Mouse (Mus musculus): ENCODE data around the gene Jazf1. TPM values are rescaled to one million over a fixed set of nuclear protein-coding genes. Genes with fewer than 3 reads are reported as not detected.

Gene Jazf1
- polyA plus RNA-seq, 1 experiment from 2014 or later = 20.7 TPM

DNA sequence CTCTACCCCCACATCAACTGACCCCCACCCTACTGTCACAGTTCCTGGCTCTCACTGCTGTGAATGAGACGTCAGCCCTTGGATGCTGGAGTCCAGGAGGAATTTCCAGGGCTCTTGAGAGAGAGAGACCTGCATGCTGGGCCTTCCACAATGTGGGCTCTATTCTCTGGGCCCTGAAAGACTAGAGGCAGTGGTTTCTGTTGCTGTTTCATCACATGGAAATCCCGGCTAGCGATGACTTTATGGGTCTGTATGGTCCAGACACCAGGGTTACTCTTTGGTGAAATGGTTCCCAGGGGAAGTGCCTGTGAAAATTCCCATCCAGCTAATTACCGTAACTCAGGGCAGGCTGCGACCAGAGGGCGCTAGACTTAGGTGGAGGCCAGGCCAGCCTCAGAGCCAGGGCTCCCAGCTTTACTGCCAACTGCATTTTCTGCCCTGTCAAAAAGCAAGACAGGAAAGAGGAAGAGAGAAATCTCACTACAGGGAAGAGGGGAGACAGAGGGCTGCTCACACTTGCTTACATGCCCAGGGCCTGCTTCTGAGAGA, 271.1 kb downstream of the Jazf1 start:
- peaks cover 2% of the 10 kb centered on the region; the same call in 1 of the 2 replicates for H3K27me3 ChIP-seq
- H3K36me3 ChIP-seq = no peaks in the 10 kb centered on the region
- no peaks in the 10 kb centered on the region for H3K9me3 ChIP-seq
- ATAC-seq (ENCODE audit: low FRiP score, low read depth) = no peak
- no peak overlapping the region; the same call in 1 of the 2 replicates for H3K4me2 ChIP-seq (replicated peaks)
- no peak overlapping the region for H3K4me3 ChIP-seq
- peak overlapping the region; percentile 87 for H3K27ac ChIP-seq
- H3K4me1 ChIP-seq = peaks cover 64% of the 10 kb centered on the region
- WGBS = 16% methylated on average over 6 of the region's 6 CpGs
- no peak overlapping the region for H3K9ac ChIP-seq

DNA sequence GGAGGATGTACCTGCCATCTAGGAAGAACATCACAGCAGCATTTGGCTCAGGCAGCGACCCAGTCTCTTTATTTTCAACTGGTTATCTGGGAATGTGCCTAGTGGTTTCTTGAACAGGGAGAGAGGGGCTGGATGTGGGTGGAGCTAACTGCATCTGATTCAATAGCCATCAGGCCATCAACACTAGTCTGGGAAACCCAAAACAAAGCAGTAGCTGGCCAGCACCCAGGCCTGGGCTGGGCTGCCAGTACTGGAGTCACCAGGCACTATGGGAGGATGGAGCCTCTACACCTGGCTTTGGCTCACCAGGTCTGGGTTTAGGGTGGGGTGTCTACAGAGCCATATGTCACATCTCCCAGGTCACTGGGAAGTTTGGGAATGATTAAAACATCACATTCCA, 271.7 kb downstream of the Jazf1 start:
- no peak for ATAC-seq (ENCODE audit: low FRiP score, low read depth)
- WGBS = 33% methylated on average over 1 of the region's 1 CpGs
- H3K27me3 ChIP-seq = peaks cover 3% of the 10 kb centered on the region; the same call in 1 of the 2 replicates
- H3K4me3 ChIP-seq = no peak overlapping the region
- no peak overlapping the region for H3K9ac ChIP-seq
- H3K9me3 ChIP-seq = no peaks in the 10 kb centered on the region
- H3K36me3 ChIP-seq = no peaks in the 10 kb centered on the region
- peak overlapping the region; percentile 87; the same call in 1 of the 2 replicates for H3K27ac ChIP-seq
- 0 out of 2 replicates have a peak overlapping the region, but pooled peaks have one; percentile 4 for H3K4me2 ChIP-seq (replicated peaks)
- H3K4me1 ChIP-seq = peaks cover 58% of the 10 kb centered on the region

DNA sequence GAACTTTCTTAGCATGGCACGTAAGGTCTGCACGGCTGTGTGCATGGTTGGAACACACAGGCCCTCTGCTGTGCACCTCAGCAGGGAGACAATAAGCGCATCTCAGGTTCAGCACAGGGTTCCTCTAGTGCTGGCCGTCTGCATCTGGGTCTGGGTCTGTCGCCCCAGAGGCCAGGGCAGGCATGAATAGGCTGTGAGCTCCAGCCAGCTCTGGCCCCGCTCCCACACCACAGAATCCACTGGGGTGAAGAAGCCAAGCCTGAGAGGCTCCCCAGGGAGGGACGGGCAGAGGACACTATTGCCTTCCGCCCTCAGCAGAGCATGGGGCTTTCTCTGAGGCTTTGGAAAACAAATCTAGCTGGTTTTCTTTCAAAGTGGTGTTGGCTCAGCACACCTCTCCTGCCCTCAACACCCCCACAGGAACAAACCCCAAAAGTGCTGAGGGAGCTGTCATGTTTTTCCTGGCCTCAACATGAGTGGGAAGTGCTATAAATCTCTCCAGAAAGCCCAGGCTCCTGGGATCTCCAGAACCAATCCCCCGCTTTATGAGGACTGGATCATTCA, 272.3 kb downstream of the Jazf1 start:
- Histone ChIP-seq H3K27me3 (peaks cover 9% of the 10 kb centered on the region), H3K36me3 (no peaks in the 10 kb centered on the region), H3K4me1 (peaks cover 52% of the 10 kb centered on the region), H3K4me3 (no peak overlapping the region), H3K9me3 (no peaks in the 10 kb centered on the region), H3K27ac (peak overlapping the region; percentile 87), H3K9ac (peak overlapping the region; percentile 45; the same call in 1 of the 2 replicates), H3K4me2 (replicated peaks) (peak overlapping the region; percentile 46)
- 36% methylated on average over 9 of the region's 9 CpGs for WGBS
- peak; percentile 28 for ATAC-seq (ENCODE audit: low FRiP score, low read depth)

DNA sequence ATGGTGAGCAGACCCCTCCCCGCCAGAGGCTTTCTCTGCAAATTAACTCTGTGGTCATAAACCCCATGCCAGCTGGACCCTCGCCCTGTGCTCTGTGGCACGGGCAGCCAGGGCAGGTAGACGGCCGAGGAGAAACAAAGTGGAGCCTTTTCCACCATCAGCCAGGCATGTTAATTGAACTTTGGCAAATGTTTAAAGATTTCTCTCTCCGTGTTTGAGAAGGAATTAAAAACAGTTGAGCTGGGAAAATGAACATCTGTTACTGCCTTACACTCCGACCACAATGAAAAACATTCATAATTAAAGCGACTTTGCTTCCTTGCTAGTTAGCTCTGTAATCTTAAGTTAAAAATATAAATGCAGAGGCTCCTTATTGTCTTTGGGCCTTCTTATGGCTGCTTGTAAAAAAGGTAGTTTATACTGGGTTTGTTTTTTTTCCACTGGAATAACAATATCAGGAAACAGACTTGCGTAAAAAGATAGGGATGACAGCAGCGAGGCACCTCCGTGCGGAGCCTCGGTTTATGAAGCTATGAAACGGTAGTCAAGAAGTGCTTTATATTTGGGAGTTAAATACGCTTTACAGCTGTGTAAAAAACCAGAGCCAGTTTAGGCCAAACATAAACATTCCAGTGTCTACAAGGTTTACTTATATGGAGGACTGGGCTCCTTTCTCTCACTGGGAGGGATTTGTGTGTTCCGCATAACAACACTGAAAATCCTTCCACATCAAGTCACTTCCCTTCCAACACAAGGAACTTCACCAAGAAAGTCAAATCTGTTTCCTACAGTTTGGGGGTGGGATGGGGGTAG, 273.2 kb downstream of the Jazf1 start:
- Histone ChIP-seq H3K9ac (no peak overlapping the region), H3K9me3 (no peaks in the 10 kb centered on the region), H3K4me2 (replicated peaks) (peak overlapping the region; percentile 46), H3K36me3 (no peaks in the 10 kb centered on the region), H3K4me1 (peaks cover 58% of the 10 kb centered on the region), H3K27ac (peak overlapping the region; percentile 87), H3K27me3 (peaks cover 10% of the 10 kb centered on the region), H3K4me3 (no peak overlapping the region)
- WGBS = 18% methylated on average over 16 of the region's 16 CpGs
- ATAC-seq (ENCODE audit: low FRiP score, low read depth) = peak; percentile 57; the same call in 1 of the 2 replicates

DNA sequence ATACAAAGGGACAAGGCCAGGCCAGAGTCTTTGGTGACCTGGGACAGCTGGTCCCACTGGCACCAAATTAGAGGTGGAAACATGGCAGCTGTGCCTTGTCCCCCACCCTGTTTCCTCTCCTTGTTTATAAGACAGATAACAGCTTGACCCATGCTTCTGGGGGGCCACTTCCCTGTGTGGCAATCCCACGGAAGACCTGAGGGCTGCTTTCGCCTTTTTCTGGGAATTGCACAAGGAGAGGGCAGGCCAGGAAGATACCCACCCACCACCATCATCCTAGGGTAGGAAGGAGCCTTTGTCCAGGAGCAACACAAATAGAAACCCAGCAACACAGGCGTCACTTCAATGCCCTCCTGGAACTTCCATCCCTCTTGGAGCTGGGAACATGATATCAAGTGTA, 276.0 kb downstream of the Jazf1 start:
- H3K9me3 ChIP-seq = no peaks in the 10 kb centered on the region
- H3K36me3 ChIP-seq = no peaks in the 10 kb centered on the region
- H3K27ac ChIP-seq = no peak overlapping the region
- no peak for ATAC-seq (ENCODE audit: low FRiP score, low read depth)
- H3K4me3 ChIP-seq = no peak overlapping the region
- H3K9ac ChIP-seq = no peak overlapping the region
- WGBS = 83% methylated on average over 3 of the region's 3 CpGs
- peaks cover 60% of the 10 kb centered on the region for H3K4me1 ChIP-seq
- peaks cover 10% of the 10 kb centered on the region for H3K27me3 ChIP-seq
- no peak overlapping the region for H3K4me2 ChIP-seq (replicated peaks)

DNA sequence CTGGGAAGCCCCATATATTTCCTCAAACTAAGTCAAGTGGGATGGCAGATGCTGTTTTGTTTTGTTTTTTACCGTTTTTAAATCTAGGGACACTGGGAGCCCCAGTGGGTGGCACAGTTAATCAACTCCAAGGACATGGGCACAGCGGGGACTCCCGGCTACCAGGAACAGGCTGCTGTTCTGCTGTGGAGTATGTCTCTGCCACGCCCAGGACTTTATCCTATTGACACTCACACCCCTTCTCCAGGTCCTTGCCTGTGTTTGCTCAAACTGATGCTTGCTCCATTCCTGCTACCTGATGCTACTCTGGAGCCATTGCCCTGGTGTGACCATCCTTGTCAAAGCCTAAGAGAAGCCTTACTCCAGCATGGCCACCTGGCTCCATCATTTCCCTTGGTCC, 277.6 kb downstream of the Jazf1 start:
- Histone ChIP-seq H3K4me3 (no peak overlapping the region), H3K36me3 (no peaks in the 10 kb centered on the region), H3K27me3 (peaks cover 10% of the 10 kb centered on the region), H3K27ac (no peak overlapping the region), H3K4me2 (replicated peaks) (no peak overlapping the region), H3K9me3 (no peaks in the 10 kb centered on the region), H3K9ac (no peak overlapping the region), H3K4me1 (peaks cover 44% of the 10 kb centered on the region)
- 74% methylated on average over 4 of the region's 4 CpGs for WGBS
- ATAC-seq (ENCODE audit: low FRiP score, low read depth) = no peak

DNA sequence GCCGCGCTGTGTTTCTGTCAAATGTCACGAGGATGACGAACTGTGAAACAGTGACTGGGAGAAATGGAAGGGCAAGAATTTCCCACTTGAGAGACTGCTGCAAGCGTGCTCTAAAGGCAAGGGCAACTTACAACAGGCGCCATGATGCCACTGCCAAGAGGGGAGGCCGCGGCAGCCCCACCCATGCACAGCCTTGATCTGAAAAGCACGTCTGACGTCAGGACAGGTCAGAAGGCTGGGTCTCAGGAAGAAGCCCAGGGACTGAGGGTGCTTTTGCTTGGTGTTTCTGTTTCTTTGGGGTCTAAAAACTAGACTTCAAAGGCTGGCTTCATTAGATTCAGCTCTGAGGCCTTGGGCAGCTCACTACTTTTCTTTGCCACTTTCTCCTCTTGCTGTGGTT, 278.1 kb downstream of the Jazf1 start:
- Histone ChIP-seq H3K27me3 (peaks cover 10% of the 10 kb centered on the region), H3K9me3 (no peaks in the 10 kb centered on the region), H3K4me2 (replicated peaks) (0 out of 2 replicates have a peak overlapping the region, but pooled peaks have one; percentile 25), H3K27ac (peak overlapping the region; percentile 44; the same call in 1 of the 2 replicates), H3K4me3 (no peak overlapping the region), H3K9ac (no peak overlapping the region), H3K36me3 (peaks cover under 1% of the 10 kb centered on the region; the same call in 1 of the 2 replicates), H3K4me1 (peaks cover 39% of the 10 kb centered on the region)
- ATAC-seq (ENCODE audit: low FRiP score, low read depth) = no peak
- 36% methylated on average over 10 of the region's 10 CpGs for WGBS

DNA sequence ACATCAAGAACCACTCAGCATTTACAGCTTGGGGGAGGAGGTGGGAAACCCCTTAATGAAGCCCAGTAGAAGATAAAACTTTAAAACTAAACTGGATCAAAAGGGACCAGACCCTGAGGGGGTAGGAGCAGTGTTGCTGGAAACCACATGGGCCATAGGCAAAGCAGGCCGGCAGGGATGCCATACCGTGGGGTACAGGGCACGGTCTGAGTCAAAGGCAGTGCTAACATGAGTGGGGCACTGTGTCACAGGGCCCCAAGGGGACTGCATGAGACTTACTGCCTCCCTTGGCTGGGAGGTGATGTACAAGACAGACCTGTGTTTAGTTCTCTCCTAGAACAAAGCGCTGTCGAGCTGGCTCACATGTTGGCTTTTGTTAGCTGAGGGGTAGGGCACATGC, 288.9 kb downstream of the Jazf1 start:
- WGBS = 33% methylated on average over 5 of the region's 5 CpGs
- Histone ChIP-seq H3K27ac (peak overlapping the region; percentile 39), H3K9me3 (0 out of 2 replicates have a peak, but pooled peaks cover 5% of the 10 kb centered on the region), H3K27me3 (peaks cover 13% of the 10 kb centered on the region; the same call in 1 of the 2 replicates), H3K4me2 (replicated peaks) (no peak overlapping the region), H3K4me3 (no peak overlapping the region), H3K9ac (no peak overlapping the region; the same call in 1 of the 2 replicates), H3K4me1 (peaks cover 42% of the 10 kb centered on the region), H3K36me3 (peaks cover 11% of the 10 kb centered on the region)
- ATAC-seq (ENCODE audit: low FRiP score, low read depth) = 0 out of 2 replicates have a peak, but pooled peaks have one; percentile 40

DNA sequence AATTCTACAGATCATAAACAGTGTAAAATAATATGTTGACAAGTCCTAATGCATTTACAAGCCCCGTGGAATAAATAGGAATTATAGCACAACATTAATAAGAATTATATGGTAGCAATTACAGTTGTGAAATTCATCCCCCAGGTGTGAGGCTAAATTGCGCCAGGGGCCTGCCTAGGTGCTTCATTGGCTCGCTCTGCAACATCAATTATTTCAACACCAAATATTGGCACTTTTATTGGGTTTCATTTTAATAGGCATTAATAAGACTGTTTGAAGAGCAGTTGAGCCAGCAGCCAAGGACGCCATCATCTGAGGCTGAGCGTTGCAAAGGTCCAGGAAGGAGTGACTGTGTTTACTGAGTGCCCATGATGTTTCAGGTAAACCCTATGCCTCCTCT, 289.9 kb downstream of the Jazf1 start:
- H3K4me3 ChIP-seq = no peak overlapping the region
- no peak overlapping the region for H3K9ac ChIP-seq
- peaks cover 13% of the 10 kb centered on the region; the same call in 1 of the 2 replicates for H3K27me3 ChIP-seq
- peaks cover 42% of the 10 kb centered on the region for H3K4me1 ChIP-seq
- 0 out of 2 replicates have a peak overlapping the region, but pooled peaks have one; percentile 0 for H3K4me2 ChIP-seq (replicated peaks)
- peaks cover 10% of the 10 kb centered on the region; the same call in 1 of the 2 replicates for H3K36me3 ChIP-seq
- no peaks in the 10 kb centered on the region for H3K9me3 ChIP-seq
- 28% methylated on average over 5 of the region's 5 CpGs for WGBS
- no peak overlapping the region for H3K27ac ChIP-seq
- no peak for ATAC-seq (ENCODE audit: low FRiP score, low read depth)

DNA sequence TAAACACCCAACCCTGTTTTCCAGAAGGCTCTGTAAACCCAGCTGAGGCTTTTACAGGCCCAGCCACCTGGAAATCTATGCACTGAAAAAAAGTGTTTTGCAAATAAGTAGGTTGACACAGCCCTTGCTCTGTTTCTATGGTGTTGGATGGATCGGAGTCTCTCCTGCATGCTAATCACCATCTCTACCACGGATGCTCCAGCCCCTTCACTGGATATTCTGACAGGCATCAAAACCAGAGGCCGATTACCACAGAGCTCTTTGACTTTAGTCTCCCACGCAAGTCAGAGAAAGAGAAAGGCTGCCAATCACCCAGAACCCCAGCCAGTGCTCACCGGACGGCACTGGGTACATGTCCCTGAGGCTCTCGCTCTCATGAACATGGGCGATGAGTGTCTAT, 291.4 kb downstream of the Jazf1 start:
- peaks cover 42% of the 10 kb centered on the region for H3K4me1 ChIP-seq
- H3K36me3 ChIP-seq = peaks cover 10% of the 10 kb centered on the region; the same call in 1 of the 2 replicates
- no peak for ATAC-seq (ENCODE audit: low FRiP score, low read depth)
- H3K4me2 ChIP-seq (replicated peaks) = no peak overlapping the region
- H3K27ac ChIP-seq = no peak overlapping the region
- H3K9me3 ChIP-seq = no peaks in the 10 kb centered on the region
- H3K27me3 ChIP-seq = peaks cover 13% of the 10 kb centered on the region; the same call in 1 of the 2 replicates
- no peak overlapping the region for H3K4me3 ChIP-seq
- WGBS = 70% methylated on average over 8 of the region's 8 CpGs
- H3K9ac ChIP-seq = no peak overlapping the region

DNA sequence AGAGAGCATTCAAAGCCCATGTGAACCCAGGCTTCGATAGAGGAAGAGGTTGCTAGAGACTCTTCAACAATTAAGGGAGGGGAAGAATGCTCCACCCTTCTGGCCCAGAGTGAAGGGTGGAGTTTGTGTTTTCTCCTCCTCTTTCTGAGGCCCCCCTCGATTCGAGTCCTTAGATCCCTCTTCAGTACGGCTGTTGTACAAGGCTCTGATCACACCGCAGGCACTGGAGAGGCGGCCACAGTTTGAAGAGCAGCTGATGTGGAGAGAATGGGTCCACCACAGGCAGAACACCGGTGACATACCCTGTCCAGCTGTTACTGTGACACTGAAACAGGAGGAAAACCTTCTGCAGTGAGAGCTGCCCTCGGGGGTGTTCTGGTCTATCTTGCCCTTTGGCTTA, 292.5 kb downstream of the Jazf1 start:
- peaks cover 13% of the 10 kb centered on the region; the same call in 1 of the 2 replicates for H3K36me3 ChIP-seq
- no peaks in the 10 kb centered on the region for H3K9me3 ChIP-seq
- H3K9ac ChIP-seq = no peak overlapping the region
- peaks cover 42% of the 10 kb centered on the region for H3K4me1 ChIP-seq
- 74% methylated on average over 8 of the region's 8 CpGs for WGBS
- ATAC-seq (ENCODE audit: low FRiP score, low read depth) = no peak
- H3K27ac ChIP-seq = no peak overlapping the region
- no peak overlapping the region for H3K4me2 ChIP-seq (replicated peaks)
- H3K27me3 ChIP-seq = peaks cover 13% of the 10 kb centered on the region; the same call in 1 of the 2 replicates
- no peak overlapping the region for H3K4me3 ChIP-seq

DNA sequence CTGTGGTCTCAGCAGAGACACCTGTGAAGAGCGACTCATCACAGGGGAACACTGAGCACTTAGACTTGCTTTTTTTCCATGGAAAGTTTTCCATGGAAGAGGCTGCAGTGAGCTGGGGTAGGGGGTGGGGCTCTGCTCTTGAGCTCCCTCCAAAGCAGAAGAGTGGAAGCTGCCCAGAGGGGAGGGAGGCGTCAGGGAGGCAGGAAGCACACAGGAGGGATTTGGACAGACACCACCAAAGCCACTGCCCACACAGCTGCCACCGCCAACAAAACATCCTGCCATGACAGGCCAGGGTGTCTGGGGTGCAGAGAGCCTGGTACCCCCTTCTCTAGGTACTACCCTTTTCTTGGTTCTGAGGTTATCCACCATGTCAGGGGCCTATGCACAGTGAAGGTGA, 293.1 kb downstream of the Jazf1 start:
- Histone ChIP-seq H3K36me3 (peaks cover 18% of the 10 kb centered on the region), H3K27ac (no peak overlapping the region), H3K4me1 (peaks cover 42% of the 10 kb centered on the region), H3K4me2 (replicated peaks) (no peak overlapping the region), H3K9ac (no peak overlapping the region), H3K27me3 (peaks cover 13% of the 10 kb centered on the region; the same call in 1 of the 2 replicates), H3K4me3 (no peak overlapping the region), H3K9me3 (no peaks in the 10 kb centered on the region)
- no peak for ATAC-seq (ENCODE audit: low FRiP score, low read depth)
- 86% methylated on average over 3 of the region's 3 CpGs for WGBS
